Mouse (Mus musculus) forebrain, embryonic 11.5 days (tissue): Measurements from ENCODE around the gene Iqsec1. TPM values are rescaled to one million over a fixed set of nuclear protein-coding genes. Genes with fewer than 3 reads are reported as not detected.

ENCODE experiments used
- ATAC-seq: fragments of 200-750 bp; cut with Nextera tagmentation; replicated peaks from 2 replicates; pipeline ENCODE4 v1.8.0; 2017; ENCODE audit warnings: moderate TSS enrichment; ENCODE audit not compliant: low FRiP score
- DNase-seq: peaks from one replicate; pipeline ENCODE4 v3.0.0-alpha.2; 2017; ENCODE audit warnings: low spot score
- H3K27ac ChIP-seq: fragments of 300-500 bp; sonication (generic); 2 replicates; pipeline ENCODE4 v1.5.1; 2014; ENCODE audit warnings: low read depth, low read length
- H3K27me3 ChIP-seq: fragments of 300-500 bp; sonication (generic); 2 replicates; pipeline ENCODE4 v1.6.1; 2014; ENCODE audit warnings: mild to moderate bottlenecking, low read length, mixed read lengths; ENCODE audit not compliant: control insufficient read depth, insufficient read depth
- H3K36me3 ChIP-seq: fragments of 300-500 bp; sonication (generic); 2 replicates; pipeline ENCODE4 v1.6.1; 2014; ENCODE audit warnings: mild to moderate bottlenecking, low read length, moderate library complexity, mixed read lengths; ENCODE audit not compliant: control insufficient read depth, insufficient read depth
- H3K4me1 ChIP-seq: fragments of 300-500 bp; sonication (generic); replicated peaks from 2 replicates; pipeline ENCODE4 v1.6.1; 2014; ENCODE audit warnings: low read length, mixed read lengths; ENCODE audit not compliant: control insufficient read depth, insufficient read depth
- H3K4me2 ChIP-seq: fragments of 300-500 bp; sonication (generic); 2 replicates; pipeline ENCODE4 v1.6.1; 2014; ENCODE audit warnings: low read depth, mild to moderate bottlenecking, low read length, moderate library complexity, mixed read lengths; ENCODE audit not compliant: severe bottlenecking
- H3K4me3 ChIP-seq: fragments of 300-500 bp; sonication (generic); 2 replicates; pipeline ENCODE4 v1.5.1; 2014; ENCODE audit warnings: low read depth, low read length
- H3K9ac ChIP-seq: fragments of 300-500 bp; sonication (generic); 2 replicates; pipeline ENCODE4 v1.6.1; 2014; ENCODE audit warnings: low read length
- H3K9me3 ChIP-seq: fragments of 300-500 bp; sonication (generic); 2 replicates; pipeline ENCODE4 v1.6.1; 2016; ENCODE audit warnings: low read length, mixed read lengths; ENCODE audit not compliant: control insufficient read depth
- WGBS: fragments of 180-500 bp; shearing (Covaris S2); extraction: QIAGEN DNeasy Blood & Tissue Kit; methylation state at CpG from one replicate; pipeline ENCODE4 v1.1.7; 2014; 5-methylcytosine and 5-hydroxymethylcytosine counted together
- polyA plus RNA-seq: library from polyadenylated mRNA; unstranded; fragments of >200 nt; fragmentation: Nextera tagmentation; extraction: Ambion mirVana; gene quantifications from 2 replicates; pipeline ENCODE4 v1.2.1, GENCODE M21; 2014

Iqsec1 gene
- polyA plus RNA-seq, 1 experiment from 2014 or later, result 15.0 TPM

GRCm38 (mm10) chr6:90898107-90898506 is 90.4 kb downstream of the Iqsec1 start:
- no peak for DNase-seq
- WGBS, result 53% methylated on average over 1 of the region's 1 CpGs
- H3K9me3 ChIP-seq, result no peaks in the 10 kb centered on the region
- H3K4me2 ChIP-seq, result no peak overlapping the region
- H3K36me3 ChIP-seq, result no peaks in the 10 kb centered on the region
- no peaks in the 10 kb centered on the region for H3K27me3 ChIP-seq
- no peak overlapping the region for H3K27ac ChIP-seq
- H3K4me1 ChIP-seq, result no peaks in the 10 kb centered on the region; the same call in 1 of the 2 replicates
- ATAC-seq, result no peak
- no peak overlapping the region for H3K9ac ChIP-seq
- no peak overlapping the region for H3K4me3 ChIP-seq

- no peak overlapping the region for H3K4me3 ChIP-seq
Measured at GRCm38 (mm10) chr6:90892401-90892800, 96.1 kb downstream of the Iqsec1 start.

DNA sequence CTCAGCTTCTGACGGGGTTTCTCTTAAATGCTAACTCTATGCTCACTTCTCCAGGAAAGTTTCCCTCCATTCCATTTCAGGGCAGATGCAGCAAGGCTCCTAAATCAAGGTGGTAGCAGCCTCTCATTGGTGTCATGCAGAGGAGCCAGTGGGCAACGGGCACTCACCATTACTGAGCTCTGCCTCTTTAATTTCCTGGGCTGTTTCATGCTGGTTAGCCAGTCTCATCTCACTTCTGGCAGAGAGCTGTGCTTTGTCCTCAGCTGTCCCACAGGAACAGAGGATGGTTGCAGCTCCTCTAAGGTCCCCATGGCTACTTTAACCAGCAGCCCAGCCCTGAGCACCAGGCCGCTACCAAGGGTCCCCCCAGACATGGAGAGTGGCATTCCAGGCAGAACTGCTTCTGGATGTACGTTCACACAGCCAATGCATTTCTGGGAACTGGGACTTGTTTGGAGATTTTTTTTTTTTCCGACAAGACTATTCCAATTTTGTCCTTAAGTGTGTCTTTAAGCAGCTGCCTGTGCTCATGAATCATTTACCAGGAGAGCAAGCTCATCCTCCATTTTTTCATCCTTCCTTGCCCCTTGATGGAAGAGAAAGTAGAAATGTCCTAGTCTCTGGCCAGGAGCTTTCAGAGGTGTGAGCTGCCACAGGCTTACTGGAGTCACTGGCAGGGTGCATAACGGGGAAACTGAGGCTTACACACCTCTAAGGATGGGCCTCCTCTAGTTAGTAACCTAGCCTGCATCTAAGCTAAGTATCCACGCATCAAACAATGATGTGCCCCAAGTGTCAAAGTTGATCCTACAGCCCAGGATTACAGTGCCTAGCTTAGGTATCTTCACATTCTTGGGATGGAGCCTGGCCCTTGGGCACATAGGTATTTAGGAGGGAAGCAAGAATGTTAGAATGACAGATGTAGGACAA is 98.9 kb downstream of the Iqsec1 start:
- no peak for DNase-seq
- Histone ChIP-seq H3K9me3 (no peaks in the 10 kb centered on the region), H3K4me2 (no peak overlapping the region), H3K4me1 (no peaks in the 10 kb centered on the region), H3K4me3 (no peak overlapping the region), H3K36me3 (no peaks in the 10 kb centered on the region), H3K27ac (no peak overlapping the region), H3K9ac (no peak overlapping the region), H3K27me3 (no peaks in the 10 kb centered on the region)
- ATAC-seq, result no peak
- 86% methylated on average over 7 of the region's 7 CpGs for WGBS

More at GRCm38 (mm10) chr6:90892401-90892800, 96.1 kb downstream of the Iqsec1 start:
- H3K9me3 ChIP-seq, result no peaks in the 10 kb centered on the region
- DNase-seq, result no peak
- H3K36me3 ChIP-seq, result no peaks in the 10 kb centered on the region
- no peak for ATAC-seq
- no peaks in the 10 kb centered on the region; the same call in 1 of the 2 replicates for H3K4me1 ChIP-seq
- no peak overlapping the region for H3K27ac ChIP-seq
- whole genome bisulfite sequencing, result 94% methylated on average over 1 of the region's 1 CpGs
- H3K27me3 ChIP-seq, result no peaks in the 10 kb centered on the region
- H3K9ac ChIP-seq, result no peak overlapping the region
- no peak overlapping the region for H3K4me2 ChIP-seq

DNA sequence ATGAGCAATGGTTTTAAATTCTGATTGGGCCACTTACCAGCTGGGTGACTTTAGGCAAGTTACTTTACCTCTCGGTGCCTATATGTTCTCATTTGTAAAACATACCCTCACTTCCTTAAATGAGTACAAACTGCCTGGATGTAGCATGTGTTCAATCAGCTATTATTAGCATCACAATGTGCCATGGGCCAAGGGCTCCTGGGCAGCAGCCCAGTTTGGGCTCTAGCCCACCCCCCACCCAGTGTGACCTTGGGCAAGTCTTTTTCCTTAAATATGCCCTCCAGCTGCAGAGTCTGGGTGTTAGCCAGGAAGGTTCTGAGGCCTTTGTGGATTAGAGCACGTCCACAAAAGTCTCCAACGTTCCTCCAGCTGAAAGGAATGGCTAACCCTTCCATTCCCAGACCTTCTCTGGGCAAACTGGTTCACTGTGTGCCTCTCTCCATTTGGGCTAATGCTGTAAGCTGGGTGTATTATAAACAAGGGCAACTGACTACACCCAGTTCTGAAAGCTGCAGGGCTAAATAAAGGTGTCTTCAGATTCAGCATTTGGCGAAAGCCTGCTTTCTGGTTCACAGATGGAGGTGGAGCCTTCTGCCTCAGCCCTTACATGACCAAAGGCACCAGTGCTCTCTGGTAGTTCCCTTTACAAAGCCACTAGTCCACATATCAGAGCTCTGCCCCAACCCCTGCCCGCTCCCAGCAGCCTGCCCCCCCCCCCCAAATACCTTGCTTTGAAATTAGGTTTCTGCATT is 101.3 kb downstream of the Iqsec1 start:
- ATAC-seq, result no peak
- no peak overlapping the region for H3K27ac ChIP-seq
- DNase-seq, result no peak
- no peaks in the 10 kb centered on the region for H3K36me3 ChIP-seq
- no peaks in the 10 kb centered on the region for H3K9me3 ChIP-seq
- H3K4me3 ChIP-seq, result no peak overlapping the region
- WGBS, result 69% methylated on average over 5 of the region's 5 CpGs
- no peaks in the 10 kb centered on the region for H3K4me1 ChIP-seq
- no peak overlapping the region for H3K9ac ChIP-seq
- no peak overlapping the region for H3K4me2 ChIP-seq
- H3K27me3 ChIP-seq, result no peaks in the 10 kb centered on the region

GRCm38 (mm10) chr6:90885626-90886025 is 102.9 kb downstream of the Iqsec1 start:
- H3K4me2 ChIP-seq, result no peak overlapping the region
- ATAC-seq, result no peak
- DNase-seq, result no peak
- H3K4me1 ChIP-seq, result no peaks in the 10 kb centered on the region
- no peak overlapping the region for H3K4me3 ChIP-seq
- no peaks in the 10 kb centered on the region for H3K9me3 ChIP-seq
- no peaks in the 10 kb centered on the region for H3K27me3 ChIP-seq
- no peaks in the 10 kb centered on the region for H3K36me3 ChIP-seq
- H3K27ac ChIP-seq, result no peak overlapping the region
- WGBS, result 88% methylated on average over 1 of the region's 1 CpGs
- no peak overlapping the region for H3K9ac ChIP-seq

GRCm38 (mm10) chr6:90884631-90885030 is 103.9 kb downstream of the Iqsec1 start:
- WGBS, result 59% methylated on average over 1 of the region's 1 CpGs
- no peak overlapping the region for H3K27ac ChIP-seq
- H3K9ac ChIP-seq, result no peak overlapping the region
- DNase-seq (no peak), ATAC-seq (no peak)
- no peak overlapping the region for H3K4me2 ChIP-seq
- H3K27me3 ChIP-seq, result no peaks in the 10 kb centered on the region
- no peaks in the 10 kb centered on the region for H3K9me3 ChIP-seq
- H3K36me3 ChIP-seq, result no peaks in the 10 kb centered on the region
- H3K4me3 ChIP-seq, result no peak overlapping the region
- no peaks in the 10 kb centered on the region for H3K4me1 ChIP-seq

DNA sequence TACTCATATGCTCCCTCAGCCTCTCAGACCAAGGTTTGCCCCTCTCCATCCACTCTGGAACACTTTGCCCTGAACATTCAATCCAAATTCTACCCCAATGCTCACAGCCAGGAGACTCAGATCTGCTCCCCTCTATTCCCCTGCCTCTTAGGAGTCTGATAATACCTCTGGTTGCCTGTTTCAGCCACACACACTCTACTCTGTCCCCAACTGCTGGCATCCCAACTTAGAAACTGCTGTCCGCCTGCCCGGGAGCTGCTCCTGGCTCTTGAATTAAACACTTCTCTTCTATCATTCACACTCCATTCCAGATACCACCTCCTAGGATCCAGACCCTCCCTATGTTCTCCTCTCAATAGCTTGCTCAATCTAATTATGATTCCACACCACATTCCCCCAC is 107.5 kb downstream of the Iqsec1 start:
- WGBS, result 95% methylated on average over 2 of the region's 2 CpGs
- H3K9me3 ChIP-seq, result no peaks in the 10 kb centered on the region

DNA sequence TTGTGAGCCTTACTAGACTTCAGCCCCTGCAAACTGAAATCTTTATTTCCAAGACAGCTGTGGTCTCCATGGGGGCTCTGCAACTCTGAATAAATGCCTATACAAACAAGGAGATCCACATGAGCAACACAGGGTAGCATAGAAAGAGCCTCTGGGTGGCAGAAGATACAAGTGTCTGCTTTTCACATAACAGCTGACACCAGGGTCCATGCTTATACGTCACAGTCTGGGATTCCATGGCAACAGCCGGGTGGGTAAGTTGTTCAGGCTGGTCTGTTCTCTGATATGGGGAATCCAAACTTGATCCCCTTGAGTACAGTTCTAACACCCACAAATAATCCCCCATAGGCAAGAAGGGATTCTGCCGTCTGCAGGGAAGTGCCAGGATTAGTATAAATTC is 108.1 kb downstream of the Iqsec1 start:
- H3K4me1 ChIP-seq, result no peaks in the 10 kb centered on the region
- H3K4me3 ChIP-seq, result no peak overlapping the region
- H3K27me3 ChIP-seq, result no peaks in the 10 kb centered on the region
- H3K9me3 ChIP-seq, result no peaks in the 10 kb centered on the region
- ATAC-seq, result no peak
- H3K4me2 ChIP-seq, result no peak overlapping the region
- H3K36me3 ChIP-seq, result no peaks in the 10 kb centered on the region
- DNase-seq, result no peak
- 62% methylated on average over 3 of the region's 3 CpGs for WGBS
- H3K27ac ChIP-seq, result no peak overlapping the region
- H3K9ac ChIP-seq, result no peak overlapping the region

More for the DNA sequence above, 107.5 kb downstream of the Iqsec1 start:
- ATAC-seq, result no peak
- H3K36me3 ChIP-seq, result no peaks in the 10 kb centered on the region
- no peak overlapping the region for H3K9ac ChIP-seq
- no peak overlapping the region for H3K4me3 ChIP-seq
- no peaks in the 10 kb centered on the region for H3K4me1 ChIP-seq
- no peak overlapping the region for H3K27ac ChIP-seq
- H3K4me2 ChIP-seq, result no peak overlapping the region
- no peaks in the 10 kb centered on the region for H3K27me3 ChIP-seq
- DNase-seq, result no peak
